Mouse (Mus musculus): ENCODE measurements around the gene Rab39. TPM values are rescaled to one million over a fixed set of nuclear protein-coding genes. Genes with fewer than 3 reads are reported as not detected.

Rab39 gene
- polyA plus RNA-seq (2016; fragmentation: Nextera tagmentation; extraction: Ambion mirVana) = 0.24 and 0.41 TPM in 2 replicates

DNA sequence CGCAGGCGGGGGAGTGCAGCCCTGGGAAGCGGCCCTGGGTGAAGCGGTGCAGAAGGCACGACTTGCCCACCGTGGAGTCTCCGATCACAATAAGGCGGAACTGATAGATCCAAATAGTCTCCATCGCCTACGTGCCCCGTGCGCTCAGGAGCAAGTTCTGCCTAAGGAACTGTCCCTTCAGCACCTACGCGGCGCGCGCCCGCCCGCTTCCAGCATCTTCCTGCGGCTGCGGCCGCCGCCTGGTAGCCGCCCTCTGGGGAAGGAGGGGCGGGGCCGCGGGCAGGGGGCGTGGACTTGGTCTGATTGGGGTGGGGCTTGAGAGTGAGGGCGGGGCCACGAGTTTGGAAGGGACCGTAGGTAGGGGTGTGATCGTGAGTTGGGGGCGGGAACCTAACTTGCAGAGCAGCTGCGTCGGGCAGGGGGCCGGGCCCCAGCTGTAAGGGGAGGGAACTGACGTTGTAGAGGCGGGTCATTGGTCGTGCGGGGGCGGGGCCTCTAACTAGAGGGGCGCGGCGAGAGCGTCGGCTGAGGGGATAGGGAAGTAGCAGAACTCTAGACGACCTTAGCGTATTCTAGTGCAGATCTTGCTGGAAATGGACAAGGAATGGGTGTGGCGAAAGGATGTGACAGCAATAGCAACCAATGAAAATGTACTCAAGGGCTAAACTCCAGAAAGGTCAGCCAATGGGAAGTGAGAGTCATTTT is at the start of gene Rab39:
Gene Rab39, minus strand, starts transcription at position 241 of the 705 bp plus-strand sequence.
- H3K27ac ChIP-seq = no peak within 1 kb of the TSS
- peak; percentile 93 for ATAC-seq (ENCODE audit: insufficient number of reproducible peaks, insufficient read depth, low FRiP score, low TSS enrichment, low read depth)
- peak within 1 kb of the TSS; percentile 49 for H3K4me3 ChIP-seq (replicated peaks)
- H3K9ac ChIP-seq (replicated peaks) = 0 out of 2 replicates have a peak within 1 kb of the TSS, but pooled peaks have one; percentile 5
- H3K4me1 ChIP-seq (replicated peaks) = peaks cover 8% of the 10 kb centered on the region; the same call in 1 of the 2 replicates
- peak within 1 kb of the TSS; percentile 90 for H3K4me2 ChIP-seq
- H3K27me3 ChIP-seq = peaks cover 21% of the 10 kb centered on the region
- no peaks in the 10 kb centered on the region for H3K9me3 ChIP-seq
- WGBS = under 1% methylated on average over 49 of the region's 49 CpGs
- H3K36me3 ChIP-seq = no peaks in the 10 kb centered on the region

DNA sequence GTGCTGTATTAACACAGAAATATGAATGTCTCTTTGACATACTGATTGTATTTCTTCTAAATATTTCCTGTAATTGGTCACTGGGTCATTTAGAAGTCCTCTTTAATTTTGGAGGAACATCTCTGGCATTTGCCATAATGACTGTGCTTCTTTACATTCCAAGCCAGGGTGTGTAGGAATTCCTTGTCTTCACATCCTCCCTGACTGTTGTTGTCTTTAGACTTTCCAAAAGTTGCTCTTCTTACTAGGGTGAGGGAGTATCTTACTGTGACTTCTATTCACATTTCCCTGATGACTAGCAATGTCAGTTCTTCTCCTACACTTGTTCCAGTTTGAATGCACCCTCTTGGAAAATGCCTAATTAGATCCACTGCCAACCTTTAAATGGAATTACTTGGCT is 48.8 kb upstream of the Rab39 start:
- no peaks in the 10 kb centered on the region for H3K4me1 ChIP-seq (replicated peaks)
- H3K4me2 ChIP-seq = no peak overlapping the region
- no peak overlapping the region for H3K9ac ChIP-seq (replicated peaks)
- no peak overlapping the region for H3K27ac ChIP-seq
- H3K27me3 ChIP-seq = peaks cover 10% of the 10 kb centered on the region
- no peak overlapping the region for H3K4me3 ChIP-seq (replicated peaks)
- no peak for ATAC-seq (ENCODE audit: insufficient number of reproducible peaks, insufficient read depth, low FRiP score, low TSS enrichment, low read depth)
- no peaks in the 10 kb centered on the region for H3K36me3 ChIP-seq
- H3K9me3 ChIP-seq = no peaks in the 10 kb centered on the region

DNA sequence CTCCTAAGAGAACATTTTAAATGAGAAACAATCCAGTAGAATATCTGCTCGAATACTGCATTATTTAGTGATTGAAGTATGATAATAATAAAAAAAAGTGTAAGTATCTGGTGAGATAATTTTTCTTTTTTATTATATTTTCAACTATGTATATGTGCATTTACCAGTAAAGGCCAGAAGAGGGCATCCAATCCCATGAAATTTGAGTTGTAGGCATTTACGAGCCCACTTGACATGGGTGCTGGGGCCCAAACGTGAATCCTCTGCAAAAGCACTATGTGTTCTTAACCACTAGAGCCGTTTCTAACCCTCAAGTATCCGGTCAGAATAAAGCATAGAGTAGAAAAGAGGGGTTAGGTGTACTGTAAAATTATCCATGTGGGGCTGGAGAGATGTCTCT is 44.9 kb upstream of the Rab39 start:
- Histone ChIP-seq H3K27ac (no peak overlapping the region), H3K4me1 (replicated peaks) (no peaks in the 10 kb centered on the region), H3K4me3 (replicated peaks) (no peak overlapping the region), H3K9me3 (no peaks in the 10 kb centered on the region), H3K9ac (replicated peaks) (no peak overlapping the region), H3K36me3 (no peaks in the 10 kb centered on the region), H3K27me3 (peaks cover 7% of the 10 kb centered on the region), H3K4me2 (no peak overlapping the region)
- 48% methylated on average over 5 of the region's 5 CpGs for WGBS
- no peak for ATAC-seq (ENCODE audit: insufficient number of reproducible peaks, insufficient read depth, low FRiP score, low TSS enrichment, low read depth)

DNA sequence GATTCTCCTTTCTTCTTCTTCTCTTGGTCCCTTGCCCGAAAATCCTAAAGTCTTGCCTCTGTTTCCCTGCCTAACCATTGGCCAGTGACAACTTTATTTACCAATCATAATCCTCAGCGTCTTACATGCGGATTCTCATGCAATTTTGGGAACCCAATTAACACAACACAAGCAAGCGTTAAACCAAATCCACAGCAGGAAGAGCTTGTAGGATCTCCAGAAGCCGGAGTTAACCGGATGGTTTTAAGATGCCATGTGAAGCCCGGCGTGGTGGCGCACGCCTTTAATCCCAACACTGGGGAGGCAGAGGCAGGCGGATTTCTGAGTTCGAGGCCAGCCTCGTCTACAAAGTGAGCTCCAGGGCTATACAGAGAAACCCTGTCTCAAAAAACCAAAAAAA is 44.4 kb upstream of the Rab39 start:
- no peak overlapping the region for H3K4me3 ChIP-seq (replicated peaks)
- no peak overlapping the region for H3K9ac ChIP-seq (replicated peaks)
- WGBS = 90% methylated on average over 13 of the region's 13 CpGs
- H3K27ac ChIP-seq = no peak overlapping the region
- no peak for ATAC-seq (ENCODE audit: insufficient number of reproducible peaks, insufficient read depth, low FRiP score, low TSS enrichment, low read depth)
- H3K36me3 ChIP-seq = no peaks in the 10 kb centered on the region
- no peaks in the 10 kb centered on the region for H3K9me3 ChIP-seq
- no peaks in the 10 kb centered on the region for H3K4me1 ChIP-seq (replicated peaks)
- peaks cover 3% of the 10 kb centered on the region for H3K27me3 ChIP-seq
- no peak overlapping the region for H3K4me2 ChIP-seq

DNA sequence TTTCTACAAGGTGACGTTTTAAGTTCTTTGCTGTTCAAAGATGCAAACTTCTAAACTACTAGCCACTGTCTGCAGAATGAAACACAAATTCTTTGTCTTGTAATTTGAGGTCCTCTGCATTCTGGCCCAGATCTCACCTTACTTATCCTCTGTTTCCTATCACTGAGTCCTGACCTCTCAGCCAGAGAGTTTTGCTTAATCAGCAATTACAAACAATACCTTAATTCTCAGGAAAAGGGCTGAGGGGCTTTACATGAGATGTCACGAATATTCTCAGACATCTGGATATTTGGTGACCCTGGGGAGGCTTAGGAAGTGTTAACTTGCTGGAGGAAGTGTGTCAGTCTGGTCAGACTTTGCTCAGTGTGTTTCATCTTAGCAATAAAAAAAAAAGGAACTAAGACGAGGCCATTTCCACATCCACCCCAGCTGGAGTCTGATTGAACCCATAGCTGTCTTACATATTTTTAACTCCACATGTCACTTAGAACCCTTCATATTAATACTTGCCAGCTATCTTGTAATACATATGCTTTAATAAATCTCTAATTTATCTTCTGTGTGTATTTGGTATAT is 34.9 kb upstream of the Rab39 start:
- Histone ChIP-seq H3K9ac (replicated peaks) (no peak overlapping the region), H3K36me3 (no peaks in the 10 kb centered on the region), H3K9me3 (no peaks in the 10 kb centered on the region), H3K4me3 (replicated peaks) (no peak overlapping the region), H3K4me2 (no peak overlapping the region), H3K4me1 (replicated peaks) (no peaks in the 10 kb centered on the region), H3K27ac (no peak overlapping the region), H3K27me3 (no peaks in the 10 kb centered on the region)
- no peak for ATAC-seq (ENCODE audit: insufficient number of reproducible peaks, insufficient read depth, low FRiP score, low TSS enrichment, low read depth)
- 44% methylated on average over 3 of the region's 3 CpGs for WGBS

DNA sequence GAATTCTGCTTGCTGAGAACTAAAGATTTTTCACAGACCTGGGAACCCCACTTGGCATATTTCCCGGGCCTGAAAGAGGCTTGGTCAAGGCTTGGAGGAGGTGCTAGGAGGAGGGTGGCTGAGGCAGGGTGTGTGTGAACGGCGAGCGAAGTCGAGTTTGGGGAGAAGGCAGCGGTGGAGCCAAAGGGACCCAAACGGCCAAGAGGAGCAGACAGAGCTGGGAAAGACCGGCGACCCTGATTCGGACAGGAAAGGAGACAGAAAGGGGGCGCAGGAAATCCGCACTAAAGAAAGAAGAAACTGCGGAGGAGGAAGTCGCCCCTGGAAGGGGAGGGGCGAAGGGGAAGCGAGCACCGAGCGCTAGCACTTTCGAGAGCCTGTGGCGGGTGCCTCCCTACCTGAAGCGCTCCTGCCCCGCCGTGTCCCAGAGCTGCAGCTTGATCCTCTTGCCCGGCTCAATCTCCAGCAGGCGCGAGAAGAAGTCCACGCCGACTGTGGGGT is 491 bp downstream of the Rab39 start:
- H3K36me3 ChIP-seq = no peaks in the 10 kb centered on the region
- peak overlapping the region; percentile 49 for H3K4me3 ChIP-seq (replicated peaks)
- peaks cover 8% of the 10 kb centered on the region; the same call in 1 of the 2 replicates for H3K4me1 ChIP-seq (replicated peaks)
- peaks cover 21% of the 10 kb centered on the region for H3K27me3 ChIP-seq
- H3K9ac ChIP-seq (replicated peaks) = 0 out of 2 replicates have a peak overlapping the region, but pooled peaks have one; percentile 5
- WGBS = 1% methylated on average over 28 of the region's 28 CpGs
- no peak overlapping the region for H3K27ac ChIP-seq
- H3K9me3 ChIP-seq = no peaks in the 10 kb centered on the region
- peak overlapping the region; percentile 90 for H3K4me2 ChIP-seq
- ATAC-seq (ENCODE audit: insufficient number of reproducible peaks, insufficient read depth, low FRiP score, low TSS enrichment, low read depth) = peak; percentile 11; the same call in 1 of the 2 replicates

DNA sequence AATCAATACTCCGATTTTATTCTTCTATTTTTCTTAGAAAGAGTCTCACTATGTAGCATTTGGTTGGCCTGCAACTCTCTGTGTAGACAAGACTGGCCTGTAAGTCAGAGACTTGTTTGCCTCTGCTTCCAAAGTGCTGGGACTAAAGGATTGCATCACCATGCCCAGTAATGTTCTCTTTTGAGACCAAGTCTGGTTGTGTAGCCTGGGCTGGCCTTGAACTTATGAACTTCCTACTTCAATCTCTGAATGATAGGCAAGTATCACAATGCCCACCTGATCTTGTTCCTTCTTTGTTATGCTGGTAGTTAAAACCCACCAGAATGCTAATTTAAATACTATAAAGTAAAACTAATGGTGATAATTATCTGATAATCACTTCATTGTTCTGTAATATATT is 3.0 kb downstream of the Rab39 start:
- Histone ChIP-seq H3K9me3 (no peaks in the 10 kb centered on the region), H3K4me1 (replicated peaks) (peaks cover 8% of the 10 kb centered on the region; the same call in 1 of the 2 replicates), H3K4me2 (no peak overlapping the region), H3K4me3 (replicated peaks) (no peak overlapping the region), H3K27me3 (peaks cover 21% of the 10 kb centered on the region), H3K27ac (no peak overlapping the region), H3K36me3 (no peaks in the 10 kb centered on the region), H3K9ac (replicated peaks) (no peak overlapping the region)
- WGBS = 80% methylated on average over 1 of the region's 1 CpGs
- ATAC-seq (ENCODE audit: insufficient number of reproducible peaks, insufficient read depth, low FRiP score, low TSS enrichment, low read depth) = no peak

DNA sequence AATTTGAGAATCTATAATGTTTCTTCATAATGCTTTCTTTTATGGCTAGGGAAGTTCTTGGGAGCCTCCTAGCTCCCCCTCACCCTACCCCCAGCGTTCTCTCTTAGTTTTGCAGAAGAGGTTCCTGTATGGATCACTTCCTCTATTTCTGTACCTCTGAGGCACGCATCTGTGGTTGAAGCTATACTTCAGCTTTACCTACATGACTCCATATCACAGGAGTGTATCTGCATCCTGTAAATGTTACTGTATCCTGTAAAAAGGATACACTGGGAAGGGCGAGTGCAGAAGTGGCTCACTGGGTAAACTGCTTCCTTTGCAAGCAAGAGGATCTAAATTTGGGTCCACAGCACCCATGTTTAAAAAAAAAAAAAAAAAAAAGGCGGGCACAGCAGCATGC is 5.5 kb downstream of the Rab39 start:
- Histone ChIP-seq H3K4me1 (replicated peaks) (peaks cover 5% of the 10 kb centered on the region; the same call in 1 of the 2 replicates), H3K27ac (no peak overlapping the region), H3K27me3 (peaks cover 4% of the 10 kb centered on the region; the same call in 1 of the 2 replicates), H3K9ac (replicated peaks) (no peak overlapping the region), H3K9me3 (no peaks in the 10 kb centered on the region), H3K4me2 (no peak overlapping the region), H3K36me3 (no peaks in the 10 kb centered on the region), H3K4me3 (replicated peaks) (no peak overlapping the region)
- no peak for ATAC-seq (ENCODE audit: insufficient number of reproducible peaks, insufficient read depth, low FRiP score, low TSS enrichment, low read depth)
- WGBS = 71% methylated on average over 4 of the region's 4 CpGs

DNA sequence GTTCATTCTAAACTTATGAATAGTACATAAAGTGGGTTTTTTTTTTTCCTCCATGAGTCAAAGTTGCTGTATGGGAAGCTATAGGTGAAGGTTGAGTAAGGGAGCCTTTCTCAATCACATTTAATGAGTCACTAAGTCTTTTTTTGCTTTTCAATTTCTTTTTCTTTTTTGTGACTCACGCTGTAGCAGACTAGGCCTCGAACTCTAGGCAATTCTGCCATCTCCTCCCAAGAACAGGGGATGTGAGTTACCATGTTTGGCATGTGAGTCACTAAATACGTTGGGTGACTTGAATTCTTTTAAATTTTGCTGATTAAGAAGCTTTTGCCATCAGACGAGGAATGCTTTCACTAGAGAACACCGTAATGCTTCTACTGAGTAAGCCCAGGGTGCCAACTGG is 10.2 kb downstream of the Rab39 start:
- Histone ChIP-seq H3K36me3 (no peaks in the 10 kb centered on the region), H3K4me1 (replicated peaks) (no peaks in the 10 kb centered on the region), H3K4me2 (no peak overlapping the region), H3K9me3 (no peaks in the 10 kb centered on the region), H3K27ac (no peak overlapping the region), H3K27me3 (no peaks in the 10 kb centered on the region), H3K9ac (replicated peaks) (no peak overlapping the region), H3K4me3 (replicated peaks) (no peak overlapping the region)
- no peak for ATAC-seq (ENCODE audit: insufficient number of reproducible peaks, insufficient read depth, low FRiP score, low TSS enrichment, low read depth)
- 86% methylated on average over 5 of the region's 5 CpGs for WGBS

DNA sequence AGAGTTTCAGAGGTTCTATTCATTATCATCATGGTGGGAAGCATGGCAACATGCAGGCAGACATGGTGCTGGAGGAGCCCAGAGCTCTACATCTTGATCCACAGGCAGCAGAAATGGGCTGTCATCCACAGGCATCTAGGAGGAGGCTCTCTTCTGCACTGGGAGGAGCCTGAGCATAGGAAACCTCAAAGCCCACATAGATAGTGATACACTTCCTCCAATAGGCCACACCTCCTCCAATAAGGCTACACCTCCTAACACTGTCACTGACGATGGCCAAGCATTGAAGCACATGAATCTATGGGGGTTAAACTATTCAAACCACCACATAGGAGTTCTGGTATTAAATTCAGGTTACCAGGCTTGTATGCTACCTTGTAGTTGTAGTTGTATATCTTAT is 12.3 kb downstream of the Rab39 start:
- H3K27me3 ChIP-seq = no peaks in the 10 kb centered on the region
- 76% methylated on average over 1 of the region's 1 CpGs for WGBS

DNA sequence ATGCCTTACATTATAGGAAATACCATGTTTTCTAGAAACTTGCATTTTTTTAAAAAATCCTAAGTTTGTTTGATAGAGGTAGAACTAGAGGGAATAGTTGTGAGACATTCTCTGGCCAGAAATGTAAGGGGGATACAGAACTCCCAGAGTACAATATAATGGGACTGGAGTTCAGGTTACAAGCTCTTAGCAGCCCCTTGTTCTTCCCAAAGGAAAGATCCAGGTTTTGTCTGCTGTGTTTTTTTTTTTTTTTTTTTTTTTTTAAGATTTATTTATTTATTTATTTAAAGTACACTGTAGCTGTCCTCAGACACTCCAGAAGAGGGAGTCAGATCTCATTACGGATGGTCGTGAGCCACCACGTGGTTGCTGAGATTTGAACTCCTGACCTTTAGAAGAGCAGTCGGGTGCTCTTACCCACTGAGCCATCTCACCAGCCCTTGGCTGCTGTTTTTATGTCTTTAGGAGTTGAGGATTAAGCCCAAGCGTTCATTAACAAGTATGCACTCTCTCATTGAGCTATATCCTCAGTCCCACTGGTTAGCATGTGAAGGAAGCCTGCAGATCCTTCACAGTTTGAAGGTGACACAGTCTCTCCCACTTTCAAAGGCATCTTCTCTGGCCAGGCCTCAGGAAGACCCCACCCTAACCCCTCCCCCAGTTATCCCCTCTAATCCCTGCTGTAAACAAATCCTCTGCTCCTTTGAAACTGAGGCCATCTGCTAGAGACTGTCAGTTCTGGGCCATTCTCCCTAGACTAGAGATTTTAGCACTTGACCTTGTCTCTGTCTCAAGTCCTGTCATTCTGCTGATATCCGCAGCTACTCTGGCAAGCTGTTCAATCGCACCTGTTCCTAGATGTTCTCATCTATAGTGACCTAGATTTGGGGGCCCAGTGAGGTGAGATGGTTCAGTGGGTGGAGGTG is 14.0 kb downstream of the Rab39 start:
- H3K4me2 ChIP-seq = no peak overlapping the region
- ATAC-seq (ENCODE audit: insufficient number of reproducible peaks, insufficient read depth, low FRiP score, low TSS enrichment, low read depth) = no peak
- H3K27me3 ChIP-seq = no peaks in the 10 kb centered on the region
- no peaks in the 10 kb centered on the region for H3K4me1 ChIP-seq (replicated peaks)
- H3K9ac ChIP-seq (replicated peaks) = no peak overlapping the region
- no peaks in the 10 kb centered on the region for H3K36me3 ChIP-seq
- WGBS = 36% methylated on average over 7 of the region's 7 CpGs
- no peak overlapping the region for H3K27ac ChIP-seq
- no peak overlapping the region for H3K4me3 ChIP-seq (replicated peaks)
- H3K9me3 ChIP-seq = no peaks in the 10 kb centered on the region

More for the DNA sequence above, 12.3 kb downstream of the Rab39 start:
- Histone ChIP-seq H3K9ac (replicated peaks) (no peak overlapping the region), H3K4me1 (replicated peaks) (no peaks in the 10 kb centered on the region), H3K27ac (no peak overlapping the region), H3K36me3 (no peaks in the 10 kb centered on the region), H3K4me3 (replicated peaks) (no peak overlapping the region), H3K9me3 (no peaks in the 10 kb centered on the region), H3K4me2 (no peak overlapping the region)
- ATAC-seq (ENCODE audit: insufficient number of reproducible peaks, insufficient read depth, low FRiP score, low TSS enrichment, low read depth) = no peak

Measured in limb, embryonic 12.5 days (tissue).